Mouse (Mus musculus) adrenal gland, adult 2 months (tissue): ENCODE measurements at regions not wholly inside any gene's neighbourhood (a gene's known extent, or its start where the extent isn't known, plus 50 kb on each side); places are given as distances from the start of the nearest gene placed in this dataset.
A peak's percentile ranks its signal among the peaks of the same experiment; 100 is the strongest.

ENCODE experiments used
- DNase-seq: peaks from one replicate; pipeline ENCODE4 v3.0.0; 2021

DNA sequence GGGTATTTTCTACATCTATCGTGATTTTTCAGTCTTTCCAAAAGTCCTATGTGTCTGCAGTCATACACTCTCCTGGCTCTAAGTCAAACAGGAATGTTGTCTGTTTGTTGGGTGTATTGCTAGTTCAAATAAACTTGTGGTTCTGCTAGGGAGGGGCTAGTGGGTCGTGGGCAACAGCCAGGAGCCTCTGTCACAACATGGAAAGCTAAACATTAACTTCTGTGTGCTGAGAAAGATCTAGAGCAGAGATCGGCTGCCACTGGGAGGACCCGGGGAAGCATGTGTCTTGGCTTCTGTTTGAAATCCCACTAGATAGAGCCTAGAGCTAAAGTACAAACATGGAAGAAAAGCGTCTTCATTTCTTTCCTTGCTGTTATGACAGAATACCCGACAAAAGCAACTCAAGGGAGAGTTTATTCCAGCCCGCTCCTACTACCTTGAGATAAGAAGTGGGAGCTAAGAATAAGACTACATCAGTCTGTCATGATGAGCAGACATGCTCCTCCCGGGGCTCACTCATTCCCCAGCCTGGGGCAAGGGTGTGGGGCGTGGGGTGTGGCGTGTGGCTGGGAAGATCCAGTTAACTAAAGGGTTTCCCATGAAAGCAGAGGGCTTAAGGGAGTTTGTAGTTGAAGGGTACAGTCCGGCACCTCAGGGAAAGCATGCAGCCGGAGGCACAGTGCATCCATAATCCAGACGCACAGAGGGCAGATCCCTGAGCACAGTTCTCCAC lies 190.7 kb downstream of the Rybp start:
- DNase-seq = no peak

DNA sequence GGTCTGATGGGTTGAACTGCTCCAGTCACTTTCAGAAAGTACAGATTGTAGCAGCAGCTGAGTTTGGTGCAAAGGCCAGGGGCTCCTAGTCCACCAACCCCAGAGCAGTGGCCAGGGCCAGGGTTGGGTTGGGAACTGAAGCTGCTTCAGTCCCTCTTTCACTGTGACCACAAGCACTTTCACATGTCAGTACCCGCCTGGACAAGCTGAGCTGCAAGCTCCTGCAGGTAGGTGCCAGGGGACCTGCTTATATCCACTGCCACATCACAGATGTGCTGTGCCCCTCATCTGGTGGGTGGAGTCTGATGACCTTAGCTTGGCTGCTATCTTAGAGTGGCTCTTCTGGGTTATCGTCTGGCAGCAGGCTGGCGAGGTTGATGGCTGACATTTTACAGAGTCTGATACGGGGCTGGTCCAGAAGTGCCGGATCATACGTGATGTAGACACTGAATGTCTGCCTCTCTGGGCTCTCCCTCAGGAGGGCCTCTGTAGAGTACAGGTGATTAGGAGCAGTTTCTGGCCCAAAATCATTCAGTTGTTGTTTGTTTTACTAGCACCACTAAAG lies 192.6 kb downstream of the Rybp start:
- DNase-seq = no peak

DNA sequence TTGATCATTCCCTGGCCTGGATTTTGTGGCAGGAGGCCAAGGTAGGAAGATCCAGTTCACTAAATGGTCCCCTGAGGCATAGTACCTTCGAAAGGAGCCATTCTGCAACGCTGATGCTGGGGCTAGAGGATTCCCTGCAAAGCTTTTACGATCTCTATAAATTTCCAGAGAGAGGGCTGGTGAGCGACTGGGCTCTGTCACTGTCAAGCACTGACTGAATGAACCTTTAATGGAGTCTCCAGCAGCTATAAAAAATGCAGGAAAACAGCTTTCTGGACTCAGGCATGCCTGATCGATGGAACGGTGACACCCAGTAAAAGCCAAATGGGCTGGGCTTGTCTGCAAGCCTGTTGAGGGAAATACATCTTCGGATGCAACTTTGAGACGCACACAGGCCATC lies 194.4 kb downstream of the Rybp start:
- no peak for DNase-seq

DNA sequence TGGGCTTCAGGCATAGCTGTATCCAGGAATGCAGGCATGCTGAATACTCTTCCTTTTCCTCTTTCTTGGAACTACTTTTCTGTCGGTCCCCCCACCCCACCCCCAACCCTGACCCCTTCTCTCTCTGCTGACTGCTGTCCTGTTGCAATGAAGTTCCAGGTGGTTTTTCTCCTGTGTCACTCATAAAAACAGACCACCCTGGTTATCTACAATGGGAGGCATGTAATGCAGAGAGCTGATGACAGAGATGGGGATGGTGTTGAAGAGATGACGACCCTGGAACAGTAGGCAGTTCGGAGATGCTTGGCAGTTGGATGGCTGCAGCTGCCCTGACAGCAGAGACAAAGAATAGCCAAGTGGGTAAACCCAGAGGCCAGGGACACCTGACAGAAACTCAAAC lies 195.5 kb downstream of the Rybp start:
- DNase-seq = no peak

DNA sequence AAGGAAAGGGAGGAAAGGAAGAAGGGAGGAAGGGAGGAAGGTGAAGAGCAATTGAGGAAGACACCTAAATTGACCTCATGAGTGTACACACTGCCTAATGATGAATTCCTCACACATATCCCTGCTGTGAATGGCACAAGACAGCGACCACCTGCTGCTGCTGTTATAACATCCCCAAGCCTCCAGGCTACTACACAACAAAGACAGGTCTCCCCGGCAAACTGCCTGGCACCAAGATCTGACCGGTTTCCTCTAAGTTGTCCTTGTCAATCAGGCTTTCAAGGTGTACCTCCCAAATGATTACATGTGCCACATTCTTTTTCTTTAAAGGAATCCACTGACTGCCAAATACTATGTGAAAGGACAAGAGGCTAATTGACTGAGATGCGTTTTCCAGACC lies 198.7 kb downstream of the Rybp start:
- DNase-seq = no peak

DNA sequence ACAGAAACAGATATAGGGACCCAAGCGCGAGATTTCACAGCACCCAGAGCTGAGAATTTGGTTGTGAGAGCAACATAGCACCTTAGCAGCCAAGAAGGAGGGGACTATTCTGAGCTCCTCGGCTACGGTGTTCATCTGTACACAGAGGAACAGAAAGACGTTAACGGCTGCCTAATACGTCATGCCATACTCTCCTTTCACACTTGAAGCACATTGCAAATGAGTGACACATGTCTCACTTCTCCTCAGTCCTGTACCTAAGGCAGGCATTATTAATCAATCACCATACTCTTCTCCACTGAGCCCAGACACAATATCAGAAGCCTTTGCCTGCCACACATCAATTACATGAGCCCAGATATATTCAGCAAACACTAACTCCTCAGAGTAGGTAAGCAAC lies 200.5 kb downstream of the Rybp start:
- DNase-seq = no peak

DNA sequence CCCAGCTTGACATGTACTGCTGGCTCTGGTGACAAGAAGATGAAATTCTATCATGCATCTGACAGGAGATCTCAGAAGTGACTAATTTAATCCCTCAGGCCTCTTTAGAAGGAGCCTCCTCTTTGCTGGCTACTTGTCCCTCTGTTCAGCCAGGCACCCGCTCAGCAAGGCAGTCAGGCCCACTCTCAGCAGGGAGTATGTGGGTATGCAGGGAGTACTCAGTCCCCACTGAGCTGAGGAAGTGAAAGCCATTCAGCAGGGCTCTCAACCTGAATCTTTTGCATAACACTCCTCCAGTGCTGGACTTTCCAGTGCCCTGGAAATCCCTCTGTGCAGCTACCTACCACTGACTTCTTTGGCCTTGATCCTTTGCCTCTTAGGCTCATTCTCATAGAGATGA lies 201.3 kb downstream of the Rybp start:
- no peak for DNase-seq

DNA sequence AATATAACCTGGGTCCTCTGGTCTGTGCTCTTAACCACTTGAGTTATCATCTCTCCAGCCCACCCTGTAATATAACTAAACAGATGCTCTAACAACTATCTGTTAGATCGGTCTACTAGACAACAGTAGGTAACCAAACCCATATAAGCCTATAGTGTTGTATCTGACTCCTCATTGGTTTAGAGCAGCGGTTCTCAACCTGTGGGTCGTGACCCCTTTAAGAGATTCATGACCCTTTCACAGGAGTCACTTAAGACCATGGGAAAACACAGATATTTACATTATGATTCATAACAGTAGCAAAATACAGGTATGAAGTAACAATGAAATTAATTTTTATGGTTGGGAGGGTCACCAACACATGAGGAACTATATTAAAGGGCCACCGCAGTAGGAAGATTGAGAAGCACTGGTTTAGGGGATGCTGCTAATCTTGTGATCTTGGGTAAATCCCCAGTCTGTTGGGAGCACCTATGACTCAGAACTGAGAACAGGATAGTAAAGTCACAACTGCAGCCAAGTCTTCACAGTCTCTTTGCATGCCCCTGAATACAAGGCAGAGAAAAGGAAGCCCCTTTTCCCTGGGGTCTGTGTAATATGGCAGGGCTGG lies 203.3 kb downstream of the Rybp start:
- no peak for DNase-seq

DNA sequence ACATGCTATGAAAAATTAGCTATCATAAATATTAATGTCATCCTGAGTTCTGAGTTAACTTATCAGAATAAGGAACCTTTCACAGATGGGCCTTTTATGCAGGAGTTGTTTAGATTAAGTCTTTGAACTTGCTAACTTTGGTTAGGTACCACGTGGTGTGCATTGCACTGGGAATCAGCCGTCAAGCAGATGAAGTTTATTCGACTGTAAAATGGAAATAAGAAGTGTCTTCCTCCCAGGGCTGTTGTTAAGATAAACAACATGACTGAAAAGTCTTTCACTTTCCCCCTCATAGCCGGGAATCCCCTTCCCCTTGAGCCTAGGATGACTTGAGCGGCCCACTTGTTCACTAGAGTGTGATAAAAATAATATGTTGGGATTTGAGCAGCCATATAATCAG lies 204.2 kb downstream of the Rybp start:
- no peak for DNase-seq

DNA sequence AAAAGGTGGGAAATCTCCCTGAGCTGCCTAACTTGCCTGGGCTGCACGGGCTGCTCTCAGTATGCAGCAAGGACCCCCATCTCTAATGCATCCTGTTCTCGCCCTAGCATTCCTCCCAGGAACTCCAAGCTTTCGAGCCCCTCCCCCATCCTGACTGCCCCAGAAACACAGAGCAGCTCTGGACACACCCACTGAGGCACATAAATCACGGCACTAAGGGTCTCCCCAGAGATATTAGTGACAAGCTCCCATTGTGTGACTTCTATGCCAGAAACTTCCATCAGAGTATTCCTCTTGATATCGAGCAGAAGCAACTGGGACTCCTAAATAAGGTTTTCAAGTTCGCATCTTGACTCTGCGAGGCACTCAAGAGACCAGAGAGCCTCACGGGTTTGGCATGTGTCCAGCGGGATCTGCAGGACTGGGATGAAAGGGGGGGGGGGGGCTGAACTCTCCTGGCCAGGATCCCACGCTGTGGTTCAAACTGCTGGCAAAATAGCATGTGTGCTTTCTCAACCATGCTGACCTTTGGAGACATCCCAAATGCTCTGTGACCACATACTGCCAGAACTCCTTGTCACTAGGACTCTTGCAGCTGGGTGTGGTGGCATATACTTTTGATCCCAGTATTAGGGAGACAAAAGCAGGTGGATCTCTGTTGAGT lies 212.5 kb downstream of the Rybp start:
- peak; percentile 72 for DNase-seq

DNA sequence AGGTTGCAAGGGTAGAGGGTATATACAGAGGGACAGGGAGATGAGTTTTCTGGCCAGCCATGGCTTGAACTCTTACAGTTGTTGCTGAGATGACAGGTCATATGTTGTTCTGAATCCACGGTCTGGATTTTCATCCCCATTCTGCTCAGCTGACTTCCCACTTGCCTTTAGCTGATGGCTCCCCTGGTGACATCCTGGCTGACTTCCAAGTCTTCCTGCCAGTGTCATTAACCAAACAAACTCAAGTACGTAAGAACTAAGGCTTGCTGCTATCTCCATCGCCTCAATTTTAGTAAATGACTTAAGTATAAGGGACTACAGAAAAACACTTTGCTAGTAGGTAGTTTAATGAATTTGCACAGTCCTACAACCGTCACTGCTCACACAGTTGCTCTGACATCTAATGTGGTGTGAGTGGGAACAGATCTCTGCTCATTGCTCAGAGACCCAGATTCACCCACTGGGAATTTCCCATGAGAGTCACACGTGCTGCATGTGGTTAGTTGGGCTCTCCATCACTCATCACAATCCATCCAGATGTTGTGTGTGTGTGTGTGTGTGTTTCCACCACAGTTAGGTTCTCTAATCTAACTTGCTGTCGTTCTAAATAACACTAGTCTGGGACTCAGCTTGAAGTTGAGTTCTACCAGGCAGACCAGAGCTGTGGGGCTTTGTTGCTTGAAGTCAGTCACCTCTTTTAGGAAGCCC lies 214.9 kb downstream of the Rybp start:
- no peak for DNase-seq

DNA sequence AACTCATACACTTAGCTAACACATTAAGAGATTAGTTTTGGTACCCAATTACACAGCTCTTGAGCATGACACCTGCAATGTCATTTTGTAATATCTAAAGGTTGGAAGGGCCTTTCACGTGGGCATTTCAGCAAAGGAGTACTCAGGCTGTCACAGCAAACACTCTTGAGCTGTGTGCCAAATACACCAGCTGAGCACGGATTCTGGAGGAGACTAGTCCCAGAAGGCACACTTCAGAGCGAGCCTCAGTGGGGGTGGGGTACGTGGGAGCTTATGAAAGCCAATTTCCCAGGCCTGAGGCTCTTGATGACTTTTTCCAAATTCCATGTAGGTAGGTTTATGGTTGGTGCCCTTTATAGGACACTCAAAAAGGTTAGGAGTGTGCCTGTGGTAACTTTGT lies 218.1 kb downstream of the Rybp start:
- DNase-seq = no peak

DNA sequence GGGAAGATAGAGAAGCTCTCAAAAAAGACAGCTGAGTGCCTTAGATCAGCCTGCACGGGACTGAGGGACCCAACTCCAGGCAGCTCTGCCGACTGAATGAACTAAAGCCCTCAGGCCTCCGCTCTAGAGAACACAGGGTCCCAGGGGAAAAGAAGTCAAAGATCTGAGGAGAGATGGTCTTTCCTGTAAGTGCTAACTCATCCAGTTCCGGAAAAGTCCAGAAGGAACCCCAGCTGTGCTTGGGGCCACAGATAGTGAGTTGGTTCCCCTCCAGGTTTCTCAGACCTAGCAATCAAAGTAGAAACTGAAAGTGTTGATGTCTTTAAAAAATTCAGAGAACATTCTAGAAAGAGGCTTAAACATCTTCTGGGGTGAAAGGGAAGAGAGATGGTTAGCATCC lies 220.0 kb downstream of the Rybp start:
- no peak for DNase-seq

DNA sequence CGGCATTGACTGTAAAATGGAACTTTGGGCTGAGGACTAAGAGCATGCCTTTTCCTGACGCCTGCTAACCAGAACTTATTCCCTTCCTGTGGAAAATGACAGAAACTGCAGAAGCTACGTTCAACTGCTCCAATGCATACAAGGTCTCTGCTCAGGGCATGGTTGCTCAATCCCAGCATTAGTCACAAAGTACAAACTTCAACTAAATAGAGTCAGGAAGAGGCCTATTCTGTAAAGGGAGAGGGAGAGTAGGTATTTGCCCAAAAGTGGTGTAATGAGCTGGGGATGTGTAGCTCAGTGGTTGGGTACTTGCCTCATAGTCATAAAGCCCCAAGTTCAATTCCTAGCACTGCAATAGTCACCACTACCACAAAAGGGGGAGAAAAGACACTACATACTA lies 221.7 kb downstream of the Rybp start:
- DNase-seq = peak; percentile 22

DNA sequence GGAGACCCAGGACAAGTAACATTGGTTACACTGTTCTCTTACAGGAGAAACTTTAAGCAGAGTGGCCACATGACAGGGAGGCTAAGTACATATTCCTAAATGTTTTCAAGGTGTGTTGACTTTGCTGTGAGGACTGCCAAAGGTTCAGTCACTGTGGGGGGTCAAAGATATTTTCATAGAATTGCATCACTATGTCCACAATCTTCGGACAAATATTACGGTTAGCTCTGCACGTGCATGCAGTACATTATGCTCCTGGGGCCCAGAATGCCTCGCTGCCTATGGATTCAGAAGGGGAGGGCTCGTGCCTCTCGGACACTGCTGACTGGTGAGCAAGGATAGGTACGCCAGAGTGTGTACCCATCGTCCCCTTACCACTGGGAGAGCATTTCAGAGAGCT lies 224.3 kb downstream of the Rybp start:
- DNase-seq = no peak

DNA sequence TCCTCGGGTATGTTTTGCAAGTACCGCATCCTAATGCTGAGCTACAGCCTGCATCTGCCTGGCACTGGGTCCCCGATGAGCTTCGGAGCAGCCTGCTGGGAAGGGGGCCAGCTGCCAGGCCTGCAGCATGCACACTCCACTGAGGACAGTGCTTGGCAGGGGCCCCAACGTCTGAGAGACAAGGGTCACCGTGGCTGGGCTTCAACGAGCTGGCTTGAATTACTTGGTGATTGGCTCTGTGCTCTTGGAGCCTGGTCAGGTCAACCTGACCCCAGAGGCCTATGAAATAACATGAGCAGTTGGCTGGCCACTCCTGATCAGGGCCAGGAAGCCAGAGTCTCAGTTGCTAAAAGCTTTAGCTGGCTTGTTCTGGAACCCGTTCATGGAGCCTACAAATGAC lies 227.5 kb downstream of the Rybp start:
- DNase-seq = peak; percentile 75

DNA sequence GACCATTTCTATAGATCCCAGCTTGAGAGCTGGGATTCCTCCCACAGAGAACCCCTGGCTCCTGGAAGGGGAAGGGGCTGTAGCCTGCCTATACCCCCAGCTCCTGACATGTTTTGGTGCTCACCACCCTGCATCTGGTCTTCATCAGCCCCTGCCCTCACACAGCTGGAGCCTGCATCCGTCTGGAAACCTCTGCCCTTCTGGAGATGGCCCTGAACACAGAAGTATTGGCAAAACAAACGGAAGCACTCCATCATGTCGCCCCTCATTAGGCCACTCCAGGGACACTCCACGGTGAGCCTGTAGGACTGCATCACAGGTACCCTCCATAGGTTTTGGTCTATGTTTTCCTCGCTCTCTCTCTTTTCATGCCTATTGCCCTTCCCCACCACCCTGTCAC lies 231.3 kb downstream of the Rybp start:
- no peak for DNase-seq

DNA sequence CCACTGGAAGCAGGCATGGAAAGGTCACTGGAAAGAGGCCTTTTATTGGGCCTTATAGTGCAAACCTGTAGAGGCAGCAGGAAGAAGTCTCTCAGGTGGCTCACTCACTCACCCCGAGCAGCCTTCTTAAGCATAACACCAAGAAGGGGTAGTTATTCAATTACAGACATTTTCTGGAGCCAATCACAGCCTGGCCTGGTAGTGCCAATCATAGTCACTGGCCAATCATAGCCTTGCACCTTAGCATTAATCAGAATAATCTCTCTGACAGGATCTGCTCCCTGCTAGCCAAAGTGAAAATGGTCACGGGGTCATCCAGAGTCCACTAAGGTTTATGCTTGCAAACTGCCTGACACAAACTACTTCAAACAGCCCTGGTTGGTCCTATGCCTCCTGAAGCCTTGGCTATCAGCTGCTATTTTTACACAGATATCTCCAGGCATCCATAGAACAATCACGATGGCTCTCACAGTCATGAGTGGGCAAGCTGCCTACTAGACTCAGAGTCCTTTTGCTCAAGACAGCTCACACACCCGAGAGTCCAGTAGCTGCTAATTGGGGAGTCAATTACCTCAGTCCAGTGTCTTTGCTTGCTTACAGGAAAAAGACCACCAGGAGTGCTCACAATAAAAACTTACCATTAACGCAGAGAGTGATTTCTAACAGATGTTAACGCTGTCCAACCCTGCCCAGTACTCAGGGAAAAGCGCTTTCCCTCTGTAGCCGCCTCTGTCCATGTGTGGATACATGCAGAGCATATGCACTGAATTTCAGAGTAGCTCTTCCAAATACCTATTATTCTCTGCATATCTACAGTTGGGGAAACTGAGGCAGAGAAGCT lies 234.1 kb downstream of the Rybp start:
- DNase-seq = no peak

DNA sequence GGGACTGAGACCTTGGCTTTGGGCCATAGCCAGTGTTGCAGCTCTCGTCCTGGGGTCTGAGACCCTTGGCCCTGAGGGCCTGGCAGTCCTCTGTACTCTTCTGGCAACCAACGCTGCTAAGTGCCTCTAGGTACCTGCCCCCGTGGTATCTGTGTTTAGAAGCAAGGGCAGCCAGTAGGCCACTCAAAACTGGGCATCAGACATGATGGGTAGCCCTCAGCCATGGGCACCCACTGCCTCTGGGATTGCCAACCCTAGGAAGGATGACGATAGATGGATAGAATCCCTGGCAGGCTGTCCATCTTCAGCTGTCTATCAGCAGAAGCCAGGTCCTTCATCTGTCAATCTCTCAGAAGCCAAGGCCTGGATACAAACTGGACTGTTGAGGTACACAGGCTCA lies 234.9 kb downstream of the Rybp start:
- no peak for DNase-seq

DNA sequence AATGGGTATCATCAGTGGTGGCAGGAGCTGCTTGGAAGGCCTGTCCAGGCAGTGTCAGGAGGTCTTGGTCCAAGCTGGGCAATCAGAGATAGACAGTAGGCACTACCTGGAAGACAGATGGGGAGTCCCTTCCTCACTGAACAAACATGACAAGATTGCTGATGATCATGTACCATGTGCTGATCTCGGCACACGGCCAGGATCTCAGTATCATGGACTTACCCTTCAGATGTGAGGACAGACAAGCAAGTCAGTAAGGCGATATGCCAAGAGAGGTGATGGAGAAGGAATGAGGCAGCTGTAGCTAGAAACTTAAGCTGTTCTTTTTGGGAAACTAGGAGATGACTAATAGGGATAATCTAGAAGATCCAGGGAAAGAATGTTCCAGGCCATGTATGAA lies 238.2 kb downstream of the Rybp start:
- no peak for DNase-seq

DNA sequence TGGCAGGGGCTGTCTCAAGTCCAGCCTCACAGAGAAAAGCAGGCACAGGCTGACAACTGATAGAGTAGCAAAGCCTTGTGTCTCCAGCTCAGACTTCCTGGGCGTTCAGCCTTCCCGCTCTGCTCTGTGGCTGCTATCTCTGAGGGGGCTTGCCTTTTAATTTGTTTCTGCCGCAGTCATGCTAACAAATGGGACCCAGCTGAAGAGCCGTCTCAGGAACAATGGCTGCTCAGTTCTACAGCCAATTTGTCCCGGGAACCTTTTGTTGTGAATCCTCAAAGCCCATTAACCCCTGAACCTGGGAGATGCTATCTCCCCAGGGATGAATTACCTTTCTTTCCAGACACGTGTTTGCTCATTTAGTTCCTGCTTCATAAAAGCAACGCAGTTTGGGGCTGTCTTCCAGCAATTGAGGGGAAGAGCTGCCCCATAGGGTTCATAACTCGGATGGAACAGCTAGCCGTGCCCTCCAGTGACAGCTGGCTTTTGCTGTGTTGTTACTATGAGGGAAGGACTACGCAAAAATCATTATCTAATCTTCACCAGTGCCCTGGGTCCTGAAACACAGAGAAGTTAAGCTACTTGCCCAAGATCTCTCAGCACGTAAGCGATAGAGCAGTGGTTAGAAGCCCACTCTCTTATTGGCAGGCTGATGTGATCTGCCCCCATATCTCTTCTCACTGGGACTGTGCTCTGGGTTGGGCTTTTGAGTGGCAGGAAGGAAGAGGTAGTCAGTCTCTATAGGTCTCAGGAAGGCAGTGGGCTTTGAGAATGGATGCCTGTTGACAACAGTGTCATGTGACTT lies 240.9 kb downstream of the Rybp start:
- DNase-seq = no peak
